In the genomic region with DNA sequence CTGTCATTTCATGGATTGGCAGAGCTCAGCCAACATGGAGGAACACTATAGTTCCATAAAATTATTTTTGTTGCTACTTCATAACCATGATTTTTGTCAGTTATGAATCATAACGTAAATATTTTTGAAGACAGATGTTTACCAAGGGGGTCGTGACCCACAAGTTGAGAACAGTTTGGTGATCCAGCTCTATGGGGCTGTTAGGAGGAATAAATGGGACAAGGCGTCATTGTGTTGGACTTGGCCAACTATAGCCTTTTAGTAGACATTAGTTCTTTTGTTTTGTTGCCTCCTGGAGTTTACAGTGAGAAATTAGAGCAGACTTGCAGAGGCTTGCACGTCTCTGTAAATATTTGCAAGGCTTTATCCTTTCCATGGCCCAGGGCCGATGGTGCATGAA, we compare ENCODE assay signal across 28 mouse cellular contexts. TPM values are rescaled to one million over a fixed set of nuclear protein-coding genes. Genes with fewer than 3 reads are reported as not detected.
DNase-seq lines count a peak whose midpoint lies in the region; ATAC-seq lines count a peak whose summit lies in the region.
"Had no signal": no experiment of that assay in that cellular context is flagged by ENCODE, and none has a peak within 500 bp of the region (broad histone marks: within the 10 kb centered on the region; RNA-seq: fewer than 3 reads in every experiment).

No protein-coding gene starts in this region.

- no peak overlapping the region for H3K4me3 ChIP-seq in lung, embryonic 16.5 days (ENCODE audit: low read length)
- H3K4me3 ChIP-seq: embryonic facial prominence, embryonic 15.5 days; forebrain, embryonic 12.5 days; forebrain, embryonic 15.5 days; heart, adult 2 months; heart, embryonic 10.5 days; heart, embryonic 13.5 days had no signal

- WGBS in lung, embryonic 16.5 days = 52% methylated on average over 5 of the region's 5 CpGs

- no peak for DNase-seq in lung, postnatal 25 days (ENCODE audit: low spot score)
- DNase-seq in 3T3-L1 (ENCODE audit: low read depth, low spot score) = peak; percentile 55
- peak; percentile 24 for DNase-seq in Muller cell, postnatal 12 days (ENCODE audit: inconsistent ontology term)
- peak; percentile 15 for DNase-seq in fibroblast of lung, adult 2 months (ENCODE audit: low read depth)
- DNase-seq in layer of hippocampus, adult 9-11 months = no peak
- DNase-seq in spleen, postnatal 4 days (ENCODE audit: low spot score in 2 of 2) = no peak
- DNase-seq: adrenal gland, adult 2 months; adrenal gland, postnatal 14 days; cerebellum, adult 11-12 months; cerebellum, adult 8-10 months; cerebellum, postnatal 36 days; embryo, embryonic 11 days; gastrocnemius, postnatal 25 days; heart, adult 2 months; heart, postnatal 14 days; heart, postnatal 4 days had no signal

- H3K27ac ChIP-seq in lung, embryonic 16.5 days (ENCODE audit: low read length) = no peak overlapping the region
- H3K27ac ChIP-seq: embryonic facial prominence, embryonic 15.5 days; forebrain, embryonic 12.5 days; forebrain, embryonic 15.5 days; heart, adult 2 months; heart, embryonic 10.5 days; heart, embryonic 13.5 days; hindbrain, embryonic 14.5 days; hindbrain, postnatal 0 days had no signal

- ATAC-seq in lung, embryonic 16.5 days (ENCODE audit: low read depth) = 0 out of 2 replicates have a peak, but pooled peaks have one; percentile 36
- ATAC-seq: forebrain, embryonic 15.5 days; hindbrain, postnatal 0 days; inflammation-experienced regulatory T-cells, adult 6 months had no signal

- no peak overlapping the region for H3K4me2 ChIP-seq in lung, embryonic 16.5 days (ENCODE audit: low read depth, low read length)
- H3K4me2 ChIP-seq: embryonic facial prominence, embryonic 15.5 days; forebrain, embryonic 12.5 days; forebrain, embryonic 15.5 days; heart, embryonic 13.5 days; hindbrain, embryonic 14.5 days had no signal

- H3K4me1 ChIP-seq in lung, embryonic 16.5 days (replicated peaks; ENCODE audit: control insufficient read depth, insufficient read depth, low read length) = no peaks in the 10 kb centered on the region
- H3K4me1 ChIP-seq: embryonic facial prominence, embryonic 15.5 days; forebrain, embryonic 12.5 days; forebrain, embryonic 15.5 days; heart, embryonic 10.5 days; heart, embryonic 13.5 days had no signal

- H3K9ac ChIP-seq in lung, embryonic 16.5 days (ENCODE audit: low read length) = no peak overlapping the region
- H3K9ac ChIP-seq: embryonic facial prominence, embryonic 15.5 days; forebrain, embryonic 12.5 days; forebrain, embryonic 15.5 days; heart, embryonic 13.5 days; hindbrain, embryonic 14.5 days had no signal

- 0 out of 2 replicates have a peak, but pooled peaks cover 2% of the 10 kb centered on the region for H3K27me3 ChIP-seq in lung, embryonic 16.5 days (ENCODE audit: control insufficient read depth, insufficient read depth, low read depth, low read length)
- H3K27me3 ChIP-seq: forebrain, embryonic 15.5 days; heart, embryonic 13.5 days had no signal

- H3K36me3 ChIP-seq in lung, embryonic 16.5 days (ENCODE audit: control insufficient read depth, insufficient read depth, low read length) = no peaks in the 10 kb centered on the region
- H3K36me3 ChIP-seq: embryonic facial prominence, embryonic 15.5 days; forebrain, embryonic 12.5 days; forebrain, embryonic 15.5 days; heart, embryonic 10.5 days; heart, embryonic 13.5 days had no signal

- H3K9me3 ChIP-seq in lung, embryonic 16.5 days (ENCODE audit: control insufficient read depth, low read length) = no peaks in the 10 kb centered on the region
- H3K9me3 ChIP-seq: embryonic facial prominence, embryonic 15.5 days; forebrain, embryonic 12.5 days; forebrain, embryonic 15.5 days; heart, embryonic 10.5 days; heart, embryonic 13.5 days had no signal

RNA-seq across cellular contexts. Expression of a gene that starts 14.5 kb away (rescaled TPM):
- polyA plus RNA-seq in lung, embryonic 16.5 days (2015; fragmentation: Nextera tagmentation; extraction: Ambion mirVana) = 0.14 TPM in 1 of 2 replicates, not detected in the other
- polyA plus RNA-seq: adrenal gland, adult 2 months; embryonic facial prominence, embryonic 11.5 days; embryonic facial prominence, embryonic 15.5 days; heart, embryonic 10.5 days; heart, embryonic 13.5 days; heart, embryonic 16.5 days; hindbrain, postnatal 0 days; inflammation-experienced regulatory T-cells, adult 6 months had no signal

RNA-seq across cellular contexts. Expression of a gene that starts 46.7 kb away (rescaled TPM):
- polyA plus RNA-seq in lung, embryonic 16.5 days (2015; fragmentation: Nextera tagmentation; extraction: Ambion mirVana) = 0.08 and 0.13 TPM in 2 replicates
- polyA plus RNA-seq: adrenal gland, adult 2 months; heart, embryonic 13.5 days; heart, embryonic 16.5 days; hindbrain, embryonic 11.5 days; inflammation-experienced regulatory T-cells, adult 6 months had no signal

Comparison
In these comparisons a context has a peak if more than half of its experiments do, and no peak if none do; other contexts are left out.
1. DNase-seq: peak in 3T3-L1 (single experiment), Muller cell, postnatal 12 days (single experiment) and fibroblast of lung, adult 2 months (single experiment); none in lung, postnatal 25 days (single experiment), layer of hippocampus, adult 9-11 months (single experiment) and spleen, postnatal 4 days (0 of 2).